Mouse (Mus musculus) thymus, adult 2 months (tissue): ENCODE results near the gene Igbp1b. TPM values are rescaled to one million over a fixed set of nuclear protein-coding genes. Genes with fewer than 3 reads are reported as not detected.

Experiments
- DNase-seq: peaks from one replicate; pipeline ENCODE4 v3.0.0; 2021
- H3K27ac ChIP-seq: fragments of 200-500 bp; 2 replicates; pipeline ENCODE4 v1.5.1; 2012; ENCODE audit warnings: low read length, control low read depth; ENCODE audit not compliant: control insufficient read depth, insufficient read depth
- H3K27me3 ChIP-seq: fragments of 200-500 bp; 2 replicates; pipeline ENCODE4 v1.6.1; 2012; ENCODE audit warnings: mild to moderate bottlenecking, low read length, moderate library complexity, mixed read lengths; ENCODE audit not compliant: control insufficient read depth, insufficient read depth
- H3K36me3 ChIP-seq: fragments of 200-500 bp; 2 replicates; pipeline ENCODE4 v1.6.1; 2012; ENCODE audit warnings: mild to moderate bottlenecking, low read length, moderate library complexity; ENCODE audit not compliant: control insufficient read depth, insufficient read depth
- H3K4me1 ChIP-seq: fragments of 200-500 bp; replicated peaks from 2 replicates; pipeline ENCODE4 v1.6.1; 2012; ENCODE audit warnings: low read length; ENCODE audit not compliant: control insufficient read depth, insufficient read depth
- H3K4me3 ChIP-seq: fragments of 200-500 bp; 2 replicates; pipeline ENCODE4 v1.5.1; 2012; ENCODE audit warnings: mild to moderate bottlenecking, low read length, control low read depth, moderate library complexity; ENCODE audit not compliant: control insufficient read depth, insufficient read depth
- CTCF ChIP-seq: fragments of 200-500 bp; IDR thresholded peaks from 2 replicates; pipeline ENCODE4 v1.5.1; 2012; ENCODE audit warnings: mild to moderate bottlenecking, control low read depth, low read length, moderate library complexity, borderline replicate concordance; ENCODE audit not compliant: control insufficient read depth, poor library complexity, insufficient read depth; ENCODE audit errors: extremely low read depth
- POLR2A ChIP-seq: fragments of 200-500 bp; IDR thresholded peaks from 2 replicates; pipeline ENCODE4 v1.6.1; 2012; ENCODE audit warnings: mild to moderate bottlenecking, low read length, control low read depth, moderate library complexity; ENCODE audit not compliant: control insufficient read depth, poor library complexity, insufficient read depth; ENCODE audit errors: extremely low read depth
- WGBS: fragments of 180-500 bp; shearing (Covaris S2); methylation state at CpG from one replicate; pipeline ENCODE4 v1.1.7; 2018; 5-methylcytosine and 5-hydroxymethylcytosine counted together
- polyA plus RNA-seq: library from polyadenylated mRNA; depleted of rRNA; stranded (reverse); fragments of >200 nt; gene quantifications from 2 replicates; pipeline ENCODE4 v1.2.3, GENCODE M21; 2012; rRNA removed

Igbp1b gene
- polyA plus RNA-seq: not detected in 2 replicates

DNA sequence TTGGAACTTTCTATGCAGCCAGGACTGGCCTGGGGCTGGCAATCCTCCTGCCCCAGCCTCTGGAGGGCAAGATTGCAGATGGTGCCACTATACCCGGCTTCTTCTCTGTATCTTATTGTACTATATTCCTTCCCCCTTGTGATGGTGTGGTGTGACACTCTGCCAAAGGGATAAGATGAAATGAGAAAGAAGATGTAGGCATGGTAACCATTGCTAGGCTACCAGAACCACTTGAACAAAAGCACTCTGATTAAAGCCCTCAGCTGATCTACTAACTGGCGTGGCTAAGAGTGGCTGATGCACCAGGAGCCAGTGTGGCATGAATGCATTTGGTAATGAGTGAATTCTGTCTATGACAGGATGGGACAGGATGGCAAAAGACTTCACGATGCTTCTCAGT, at the start of gene Igbp1b:
Igbp1b (minus strand) TSS at position 29 of the 400 bp plus-strand sequence.
- DNase-seq: no peak
- Histone ChIP-seq H3K36me3 (no peaks in the 10 kb centered on the region), H3K4me3 (no peak within 1 kb of the TSS), H3K4me1 (no peaks in the 10 kb centered on the region), H3K27ac (no peak within 1 kb of the TSS), H3K27me3 (no peaks in the 10 kb centered on the region)
- 88% methylated on average over 3 of the region's 3 CpGs for WGBS
- TF ChIP-seq CTCF (no peak), POLR2A (no peak)

DNA sequence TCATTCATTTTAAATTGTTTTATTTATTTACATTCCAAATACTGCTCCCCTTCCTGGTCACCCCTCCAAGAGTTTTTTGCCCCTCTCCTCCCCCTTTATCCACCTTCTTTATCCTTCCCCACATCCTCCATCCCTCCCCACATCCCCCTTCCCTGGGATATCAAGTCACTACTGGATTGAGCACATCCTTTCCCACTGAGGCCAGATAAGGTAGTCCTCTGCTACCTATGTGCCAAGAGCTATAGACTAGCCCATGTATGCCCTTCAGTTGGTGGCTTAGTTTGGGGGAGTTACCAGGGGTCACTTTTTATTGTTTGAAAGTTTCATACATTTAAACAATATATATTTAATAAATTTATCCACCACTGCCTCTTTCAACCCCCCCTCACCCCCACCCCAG, 24.6 kb upstream of the Igbp1b start:
- no peaks in the 10 kb centered on the region for H3K36me3 ChIP-seq
- H3K27ac ChIP-seq: no peak overlapping the region
- H3K4me3 ChIP-seq: no peak overlapping the region
- no peaks in the 10 kb centered on the region for H3K27me3 ChIP-seq
- DNase-seq: no peak
- H3K4me1 ChIP-seq: no peaks in the 10 kb centered on the region
- no peak for TF ChIP-seq CTCF
- TF ChIP-seq POLR2A: no peak

DNA sequence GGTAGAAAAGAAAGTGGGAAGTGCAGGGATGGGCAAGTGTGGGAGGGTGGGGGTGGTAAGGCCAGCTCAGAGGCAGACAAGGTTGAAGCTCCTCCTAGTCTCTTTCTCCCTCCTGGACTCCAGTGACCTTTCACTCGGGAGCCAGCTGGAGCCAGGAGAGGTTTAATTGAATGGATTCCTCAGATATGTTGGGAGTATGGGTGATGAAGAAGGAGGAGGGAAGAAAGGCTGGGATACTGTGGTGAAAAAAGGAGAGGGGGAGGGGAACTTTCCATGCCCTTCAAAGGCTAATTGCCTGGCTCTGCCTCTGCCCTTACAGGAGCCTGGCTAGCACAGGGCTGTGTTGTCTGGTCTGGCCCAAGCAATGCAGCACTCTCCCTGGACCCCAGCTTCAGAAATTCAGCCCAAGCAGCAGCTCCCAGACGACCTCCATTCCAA, 14.4 kb upstream of the Igbp1b start:
- no peak overlapping the region for H3K27ac ChIP-seq
- no peak overlapping the region for H3K4me3 ChIP-seq
- no peaks in the 10 kb centered on the region for H3K36me3 ChIP-seq
- TF ChIP-seq CTCF (no peak), POLR2A (no peak)
- no peaks in the 10 kb centered on the region for H3K4me1 ChIP-seq
- no peaks in the 10 kb centered on the region for H3K27me3 ChIP-seq
- DNase-seq: no peak
- 7% methylated on average over 2 of the region's 2 CpGs for WGBS

DNA sequence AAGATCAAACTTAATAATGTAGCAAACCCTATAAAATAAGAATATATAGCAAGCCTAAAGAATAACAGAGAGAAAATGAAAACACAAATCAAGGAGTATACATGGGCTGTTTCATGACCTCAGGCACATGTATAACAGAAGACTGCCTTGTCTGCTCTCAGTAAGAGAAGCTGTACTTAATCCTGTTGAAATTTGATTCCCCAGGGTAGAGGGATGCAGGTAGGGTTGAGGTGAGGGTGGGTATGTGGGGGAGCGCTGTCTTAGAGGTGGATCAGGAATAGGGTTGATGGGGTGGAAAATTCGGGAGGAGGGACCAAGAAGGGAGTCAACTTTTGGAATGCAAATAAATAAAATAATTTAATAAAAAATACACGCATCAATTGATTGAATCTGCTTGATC, 7.1 kb upstream of the Igbp1b start:
- no peaks in the 10 kb centered on the region for H3K4me1 ChIP-seq
- TF ChIP-seq POLR2A (no peak), CTCF (no peak)
- no peaks in the 10 kb centered on the region for H3K27me3 ChIP-seq
- WGBS: 75% methylated on average over 3 of the region's 3 CpGs
- H3K4me3 ChIP-seq: no peak overlapping the region
- H3K27ac ChIP-seq: no peak overlapping the region
- H3K36me3 ChIP-seq: no peaks in the 10 kb centered on the region
- no peak for DNase-seq

DNA sequence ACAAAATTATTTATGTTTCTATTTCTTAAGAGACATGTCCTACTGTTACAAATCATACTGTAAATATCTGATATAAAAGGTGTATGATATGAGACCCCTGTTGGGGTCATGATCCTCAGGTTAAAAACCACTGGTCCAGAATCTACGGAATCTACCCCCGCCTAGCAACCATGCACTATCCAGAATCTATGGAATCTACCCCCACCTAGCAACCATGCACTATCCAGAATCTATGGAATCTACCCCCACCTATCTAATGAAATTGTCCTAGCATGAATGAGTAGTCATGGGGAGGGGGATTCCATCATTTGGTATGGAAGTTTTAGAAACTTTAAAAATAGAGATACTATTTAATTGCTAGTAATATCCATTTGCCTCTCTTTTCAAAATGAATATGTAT, 12.7 kb downstream of the Igbp1b start:
- TF ChIP-seq POLR2A: no peak
- no peak for TF ChIP-seq CTCF
- DNase-seq: no peak
- Histone ChIP-seq H3K27ac (no peak overlapping the region), H3K27me3 (no peaks in the 10 kb centered on the region), H3K4me3 (no peak overlapping the region), H3K36me3 (no peaks in the 10 kb centered on the region), H3K4me1 (no peaks in the 10 kb centered on the region)
- 100% methylated on average over 2 of the region's 2 CpGs for WGBS

DNA sequence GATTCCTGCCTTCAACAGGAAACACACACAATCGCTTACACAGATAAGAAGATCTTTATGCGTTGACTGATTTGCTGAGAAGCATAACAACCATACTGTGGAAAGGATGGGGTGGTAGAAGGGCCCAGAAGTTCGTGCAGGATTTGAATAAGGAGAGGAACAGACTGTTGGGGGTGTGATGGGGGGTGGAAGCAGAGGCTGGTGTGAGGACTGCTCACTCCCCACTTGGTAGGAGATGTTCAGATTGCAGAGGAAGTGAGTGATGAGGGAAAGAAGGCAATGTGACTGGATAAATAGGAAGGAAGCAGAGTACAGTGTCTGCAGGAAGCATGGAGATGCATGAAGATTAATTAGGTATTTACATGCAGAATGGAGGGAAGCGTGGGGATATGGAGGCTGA, 19.0 kb downstream of the Igbp1b start:
- Histone ChIP-seq H3K27ac (no peak overlapping the region), H3K36me3 (no peaks in the 10 kb centered on the region), H3K27me3 (no peaks in the 10 kb centered on the region), H3K4me1 (no peaks in the 10 kb centered on the region), H3K4me3 (no peak overlapping the region)
- DNase-seq: no peak
- no peak for TF ChIP-seq POLR2A
- 56% methylated on average over 4 of the region's 4 CpGs for WGBS

DNA sequence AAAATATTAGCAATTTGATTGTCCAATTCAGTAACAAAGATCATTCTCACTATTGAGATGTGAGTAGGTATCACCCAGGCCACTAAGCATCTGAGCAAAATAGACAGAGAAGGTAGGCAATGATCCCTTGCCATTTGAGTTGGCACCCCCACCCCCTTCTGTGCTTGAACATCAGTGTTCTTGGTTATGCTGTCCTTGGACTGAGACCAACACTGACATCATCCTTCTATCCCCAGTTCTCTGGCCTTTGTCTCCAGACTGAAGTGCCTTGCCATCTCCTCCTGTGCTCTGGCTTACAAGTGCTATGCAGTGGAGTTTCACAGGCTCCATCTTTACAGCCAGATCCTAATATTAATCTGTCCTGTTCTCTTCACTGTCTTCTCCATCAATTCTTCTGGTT, 37.6 kb downstream of the Igbp1b start:
- TF ChIP-seq CTCF (no peak), POLR2A (no peak)
- no peak for DNase-seq
- no peaks in the 10 kb centered on the region for H3K36me3 ChIP-seq
- no peaks in the 10 kb centered on the region for H3K4me1 ChIP-seq
- no peaks in the 10 kb centered on the region for H3K27me3 ChIP-seq
- H3K27ac ChIP-seq: no peak overlapping the region
- no peak overlapping the region for H3K4me3 ChIP-seq

DNA sequence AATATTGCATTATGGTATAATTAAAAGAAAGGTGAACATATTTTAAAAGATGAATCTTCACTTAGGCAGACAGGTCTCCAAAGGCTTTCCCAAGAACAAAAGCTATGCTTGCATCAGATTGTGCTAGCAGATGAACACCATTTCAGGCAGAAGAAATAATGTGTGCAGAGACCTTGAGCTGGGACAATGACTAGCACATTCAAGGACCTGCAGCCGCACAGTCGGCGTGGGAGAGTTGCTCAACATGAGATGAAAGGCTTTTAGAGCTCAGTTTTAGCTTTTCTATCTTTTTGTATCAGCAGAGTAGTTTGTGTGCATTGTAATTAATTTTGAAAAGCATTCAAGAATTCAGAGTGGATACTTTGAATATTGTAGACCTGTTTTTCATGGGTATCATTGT, 39.9 kb downstream of the Igbp1b start:
- Histone ChIP-seq H3K27me3 (no peaks in the 10 kb centered on the region), H3K4me1 (no peaks in the 10 kb centered on the region), H3K36me3 (no peaks in the 10 kb centered on the region), H3K4me3 (no peak overlapping the region), H3K27ac (no peak overlapping the region)
- 88% methylated on average over 3 of the region's 3 CpGs for WGBS
- no peak for DNase-seq
- TF ChIP-seq POLR2A: no peak
- TF ChIP-seq CTCF: no peak

Other genes with a start within 250 kb of the Igbp1b start
- gene Lmo3, start 76.6 kb downstream of the Igbp1b start, polyA plus RNA-seq: not detected in 2 replicates